Mouse (Mus musculus) bone marrow macrophage, adult 2 months (primary cell): ENCODE measurements at regions not wholly inside any gene's neighbourhood (a gene's known extent, or its start where the extent isn't known, plus 50 kb on each side); places are given as distances from the start of the nearest gene placed in this dataset.

Experiments
- H3K27ac ChIP-seq: 2 replicates; pipeline ENCODE4 v1.5.1; 2012; ENCODE audit warnings: low read depth, low read length; ENCODE audit not compliant: insufficient read depth
- H3K4me1 ChIP-seq: 2 replicates; pipeline ENCODE4 v1.6.1; 2012; ENCODE audit warnings: low read length; ENCODE audit not compliant: control insufficient read depth, insufficient read depth
- H3K4me3 ChIP-seq: 2 replicates; pipeline ENCODE4 v1.5.1; 2012; ENCODE audit warnings: mild to moderate bottlenecking, low read length, moderate library complexity; ENCODE audit not compliant: insufficient read depth
- CTCF ChIP-seq: IDR thresholded peaks from 2 replicates; pipeline ENCODE4 v1.5.1; 2012; ENCODE audit warnings: low read depth, mild to moderate bottlenecking, low read length, moderate library complexity
- POLR2A ChIP-seq: IDR thresholded peaks from 2 replicates; pipeline ENCODE4 v1.6.1; 2012; ENCODE audit warnings: mild to moderate bottlenecking, low read depth, low read length, borderline replicate concordance

GRCm38 (mm10) chr19:33083371-33083770 is 308.7 kb downstream of the Rnls start:
- no peak overlapping the region for H3K4me3 ChIP-seq
- TF ChIP-seq CTCF = no peak
- no peak for TF ChIP-seq POLR2A
- no peak overlapping the region for H3K27ac ChIP-seq
- H3K4me1 ChIP-seq = no peaks in the 10 kb centered on the region

DNA sequence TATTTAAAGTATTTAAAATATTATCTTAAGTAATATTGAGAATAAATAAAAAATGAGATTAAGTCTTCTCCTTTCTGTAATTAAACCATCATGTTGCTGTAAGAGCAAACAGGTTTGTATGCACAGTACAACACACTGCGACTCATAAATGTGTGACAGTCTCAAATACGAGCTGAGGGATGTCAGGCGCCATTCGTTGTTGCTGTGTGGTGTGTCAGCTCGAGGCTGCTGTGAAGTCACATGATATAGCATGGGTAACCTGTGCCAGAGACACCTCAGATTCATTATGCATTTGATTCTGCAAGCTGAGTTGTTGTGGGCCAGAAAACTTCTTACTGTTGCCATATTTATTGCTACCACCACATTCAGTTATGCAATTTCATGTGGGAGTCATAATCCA is 307.4 kb downstream of the Rnls start:
- Histone ChIP-seq H3K4me3 (no peak overlapping the region), H3K4me1 (no peaks in the 10 kb centered on the region), H3K27ac (no peak overlapping the region)
- TF ChIP-seq POLR2A (no peak), CTCF (no peak)
